Mouse (Mus musculus) ovary, postnatal 14 days (tissue): ENCODE data around the gene Anapc4.

Source experiments
- DNase-seq: peaks from one replicate; pipeline ENCODE4 v3.0.0; 2022; ENCODE audit warnings: low spot score

Gene Anapc4

DNA sequence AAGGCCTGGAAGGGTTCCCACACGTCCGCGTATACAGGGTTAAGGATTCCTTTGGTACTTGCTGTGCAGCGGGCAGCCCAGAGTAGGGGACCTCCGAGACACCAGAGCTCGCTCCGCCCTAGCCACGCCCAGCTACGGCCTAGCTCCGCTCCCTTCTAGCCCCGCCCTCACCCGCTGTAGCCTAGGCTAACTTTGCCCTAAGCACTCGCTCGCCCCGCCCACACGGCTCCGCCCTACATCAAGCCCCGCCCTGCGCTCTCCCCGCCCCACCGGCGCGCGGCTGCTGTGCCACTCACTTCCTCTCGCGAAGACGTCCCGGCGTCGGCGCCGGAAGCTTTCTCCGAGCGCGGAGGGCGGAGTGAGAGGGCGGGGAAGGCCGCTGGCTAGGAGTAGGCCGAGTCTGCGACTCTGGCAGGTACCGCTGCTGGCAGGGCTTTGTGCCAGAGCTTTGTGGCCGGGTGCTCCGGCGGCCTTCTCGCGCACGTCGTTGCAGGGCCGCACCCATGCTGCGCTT, at the start of gene Anapc4:
TSS of gene Anapc4 (plus strand) at position 252 of the 514 bp plus-strand sequence.
- DNase-seq = peak; percentile 100

DNA sequence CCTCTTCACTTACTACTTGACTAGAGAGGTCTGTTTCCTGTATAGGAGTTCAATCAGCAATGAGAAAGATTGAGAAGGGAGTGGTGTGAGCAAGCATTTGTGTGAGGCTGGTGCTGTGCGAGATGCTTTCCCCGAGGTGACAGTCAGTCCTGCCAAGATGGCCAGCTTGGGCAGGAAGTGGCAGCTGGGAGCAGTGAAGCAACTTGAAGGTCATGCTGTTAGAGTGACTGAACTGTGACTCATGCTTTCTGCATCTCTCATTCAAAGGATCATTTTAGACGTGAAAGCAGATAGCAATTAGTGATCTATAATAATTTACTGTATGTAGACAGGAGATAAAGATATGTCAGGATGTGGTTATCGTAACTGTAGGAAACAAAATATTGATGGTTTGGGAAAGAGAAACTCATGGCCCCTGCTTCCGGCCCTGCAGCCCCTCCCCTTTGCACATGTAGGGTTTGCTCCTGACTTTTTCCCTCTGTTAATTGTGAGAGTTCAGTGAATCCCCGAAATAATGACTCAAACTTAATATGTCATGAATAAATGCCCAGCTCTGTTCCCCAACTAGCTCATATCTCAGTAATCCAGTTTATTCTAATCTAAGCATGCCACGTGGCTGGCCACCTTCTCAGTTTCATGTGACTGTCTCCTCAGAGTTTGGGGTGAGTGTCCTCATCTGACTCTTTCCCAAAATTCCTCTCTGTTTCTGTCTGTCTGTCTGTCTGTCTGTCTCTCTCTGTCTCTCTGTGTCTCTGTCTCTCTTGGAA, 47.1 kb upstream of the Anapc4 start:
- DNase-seq = no peak

DNA sequence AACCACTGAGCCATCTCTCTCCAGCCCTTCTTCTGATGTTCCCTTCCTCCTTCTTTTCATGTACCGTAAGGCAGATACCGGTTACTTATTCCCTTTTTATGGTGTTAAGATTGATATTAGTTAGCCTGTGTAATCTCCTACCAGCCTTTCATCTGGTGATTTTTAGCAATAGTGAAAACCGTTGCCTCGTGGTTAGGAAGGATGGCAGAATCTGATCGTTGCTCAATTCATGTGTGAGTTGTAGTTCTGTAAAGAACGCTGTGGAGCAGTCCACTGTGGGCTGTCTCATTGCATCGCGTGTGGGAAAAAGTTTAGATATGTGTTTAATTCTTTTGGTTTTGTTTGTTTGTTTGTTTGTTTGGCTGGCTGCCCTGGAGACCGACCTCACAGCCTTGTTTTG, 40.6 kb upstream of the Anapc4 start:
- DNase-seq = no peak

DNA sequence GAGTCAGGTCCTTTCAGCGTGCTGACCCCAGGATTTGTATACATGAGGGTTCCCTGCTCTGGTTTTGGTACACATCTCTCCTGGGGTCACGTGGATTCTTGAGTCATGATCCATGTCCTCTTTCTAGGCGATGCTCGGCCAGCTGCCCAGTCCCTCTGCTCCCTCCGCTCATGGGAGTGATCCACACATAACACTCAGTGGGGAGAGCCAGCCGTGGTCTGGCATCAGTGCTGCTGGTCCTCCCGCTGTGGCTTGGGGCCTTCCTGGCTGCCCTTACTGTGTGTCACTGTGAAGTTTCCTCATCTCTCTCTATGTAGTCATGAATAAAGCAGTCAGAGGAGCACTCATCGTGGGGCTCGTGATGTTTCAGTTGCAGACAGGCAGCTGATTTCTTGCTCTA, 39.7 kb upstream of the Anapc4 start:
- no peak for DNase-seq

DNA sequence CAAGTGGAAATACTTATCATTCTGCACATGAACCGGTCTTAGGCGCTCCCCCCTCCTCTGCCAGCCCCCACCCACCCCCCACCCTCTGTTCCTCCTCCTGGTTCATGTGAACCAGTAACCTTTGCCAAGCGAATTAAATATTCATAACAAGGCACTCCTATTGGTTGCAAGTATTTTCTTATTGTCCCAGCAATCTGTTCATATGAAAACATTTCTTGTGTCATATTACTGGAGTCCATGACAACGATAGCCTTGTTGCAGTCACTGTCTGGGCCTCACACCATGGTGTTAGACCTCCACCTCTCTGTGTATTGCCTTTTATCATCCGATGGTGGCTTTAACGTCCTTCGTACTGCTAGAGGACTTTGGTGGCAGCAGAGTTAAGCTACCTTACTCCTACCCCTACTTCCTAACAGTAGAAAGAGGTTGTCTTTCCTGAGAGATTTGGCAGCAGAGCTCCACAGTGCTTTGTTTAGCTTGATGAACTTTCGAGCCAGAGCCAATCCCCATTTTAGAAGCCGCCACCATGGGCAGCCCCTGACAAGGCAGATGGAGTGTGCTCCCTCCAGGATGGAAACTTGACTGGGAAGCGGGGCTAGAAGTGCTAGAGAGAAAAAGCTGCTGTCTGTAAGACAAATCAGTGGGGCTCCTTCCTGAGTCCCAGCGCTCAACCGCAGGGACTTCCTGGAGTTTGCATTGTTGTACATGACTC, 34.4 kb upstream of the Anapc4 start:
- DNase-seq = no peak

DNA sequence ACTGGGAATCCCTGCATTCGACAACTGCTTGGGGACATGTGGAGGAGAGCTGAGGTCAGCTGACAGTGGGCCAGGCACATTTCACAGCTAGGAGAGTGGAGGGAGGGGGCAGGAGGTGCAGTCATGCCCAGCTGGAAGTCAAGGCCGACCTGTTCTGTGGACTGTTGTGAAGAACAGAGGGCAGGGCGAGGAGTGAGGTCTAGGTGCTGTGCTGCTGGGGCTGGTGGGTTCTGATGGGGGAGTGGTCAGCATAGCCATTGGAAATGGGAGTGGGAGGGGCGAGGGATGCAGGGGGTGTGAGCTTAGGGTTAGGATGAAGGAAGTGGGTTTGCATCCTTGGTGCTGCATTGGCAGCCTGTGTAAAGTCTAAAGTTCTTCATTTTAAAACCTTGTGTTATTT, 28.0 kb upstream of the Anapc4 start:
- no peak for DNase-seq

DNA sequence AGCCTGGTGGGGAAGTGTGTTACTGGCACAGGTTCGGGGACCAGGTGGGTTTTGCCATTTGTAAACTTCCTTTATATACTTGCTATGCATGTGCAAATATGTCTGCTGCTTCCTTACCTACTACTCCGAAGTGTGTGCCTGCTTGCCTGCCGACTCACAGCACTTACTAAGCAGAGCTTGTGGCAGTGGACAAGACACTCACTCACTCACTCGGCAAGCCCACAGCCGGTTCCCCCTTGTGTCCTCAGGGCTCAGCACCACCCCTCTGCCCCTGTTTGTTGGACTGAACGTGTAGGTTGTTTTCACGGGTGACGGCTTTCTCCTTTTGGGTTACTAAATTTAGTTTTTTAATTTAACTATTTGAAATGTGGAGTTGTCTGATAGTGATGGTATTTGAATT, 27.5 kb upstream of the Anapc4 start:
- DNase-seq = no peak

DNA sequence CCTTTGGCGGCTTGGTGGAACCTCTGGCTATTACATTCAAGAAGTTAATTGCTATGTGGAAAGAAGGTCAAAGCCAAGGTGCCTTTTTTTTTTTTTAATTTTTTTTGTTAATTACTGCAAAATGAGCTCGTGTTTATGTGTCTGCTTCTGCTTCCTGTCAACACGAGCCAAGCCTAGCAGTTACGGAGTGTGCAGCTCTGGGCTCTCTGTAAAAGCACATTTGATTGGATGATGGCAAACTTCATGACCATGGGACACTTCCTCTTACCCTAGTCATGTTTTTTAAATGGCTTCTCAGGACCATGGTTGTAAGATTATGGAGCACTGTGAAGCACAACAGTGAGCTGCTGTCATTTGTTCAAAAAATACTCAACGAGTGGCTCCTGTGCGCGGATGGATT, 26.8 kb upstream of the Anapc4 start:
- no peak for DNase-seq

DNA sequence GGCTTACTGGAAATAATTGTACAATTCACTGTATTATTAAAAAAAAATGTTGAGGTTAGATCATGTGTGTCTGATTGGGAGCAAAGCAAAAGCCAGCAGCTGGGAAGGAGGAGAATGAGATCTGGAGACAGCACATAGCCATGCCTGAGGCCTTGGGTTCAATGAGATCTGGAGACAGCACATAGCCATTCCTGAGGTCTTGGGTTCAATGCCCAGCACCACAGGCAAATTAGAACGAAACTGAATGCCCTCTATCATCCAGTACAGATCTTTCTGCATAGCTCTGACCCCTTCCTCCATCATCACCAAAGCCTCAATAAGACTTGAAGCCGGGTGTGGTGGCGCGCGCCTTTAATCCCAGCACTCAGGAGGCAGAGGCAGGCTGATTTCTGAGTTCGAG, 23.4 kb upstream of the Anapc4 start:
- no peak for DNase-seq

DNA sequence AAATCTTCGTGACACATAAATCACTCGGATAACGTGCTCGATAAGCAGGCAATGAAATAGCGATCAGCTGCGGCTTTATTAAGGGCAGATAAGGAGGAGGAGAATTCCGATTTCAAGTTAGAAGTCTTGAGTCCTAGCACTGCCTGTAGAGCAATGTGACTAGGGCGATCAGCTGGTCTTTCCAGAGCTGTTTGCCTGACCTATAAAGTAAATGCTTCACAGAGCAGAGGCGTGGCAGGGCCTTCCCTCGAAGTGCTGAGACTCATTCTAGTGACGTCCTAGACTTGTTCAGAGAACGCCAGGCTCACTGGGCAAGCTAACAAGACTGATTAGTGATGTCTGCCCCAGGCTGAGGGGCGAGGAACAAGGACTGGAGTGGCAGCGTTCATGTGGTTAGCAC, 22.8 kb upstream of the Anapc4 start:
- no peak for DNase-seq

DNA sequence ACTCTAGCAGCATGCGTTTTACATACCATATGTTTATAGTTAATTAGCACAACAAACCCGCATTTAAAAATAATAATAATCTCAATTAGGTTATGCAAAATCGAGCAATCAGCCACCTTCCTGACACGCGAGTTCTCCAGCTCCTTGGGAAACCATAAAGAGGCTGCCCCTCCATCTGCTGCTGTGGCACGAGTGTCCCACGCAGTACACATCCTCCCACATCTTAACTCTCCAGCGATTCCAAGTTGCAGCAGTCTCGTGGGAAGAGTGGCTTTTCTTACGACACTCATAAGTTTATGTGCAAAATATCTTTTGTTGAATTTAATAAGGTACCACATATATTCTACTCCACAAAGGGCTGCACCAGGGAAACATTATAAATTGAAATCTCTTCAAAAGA, 21.4 kb upstream of the Anapc4 start:
- no peak for DNase-seq

DNA sequence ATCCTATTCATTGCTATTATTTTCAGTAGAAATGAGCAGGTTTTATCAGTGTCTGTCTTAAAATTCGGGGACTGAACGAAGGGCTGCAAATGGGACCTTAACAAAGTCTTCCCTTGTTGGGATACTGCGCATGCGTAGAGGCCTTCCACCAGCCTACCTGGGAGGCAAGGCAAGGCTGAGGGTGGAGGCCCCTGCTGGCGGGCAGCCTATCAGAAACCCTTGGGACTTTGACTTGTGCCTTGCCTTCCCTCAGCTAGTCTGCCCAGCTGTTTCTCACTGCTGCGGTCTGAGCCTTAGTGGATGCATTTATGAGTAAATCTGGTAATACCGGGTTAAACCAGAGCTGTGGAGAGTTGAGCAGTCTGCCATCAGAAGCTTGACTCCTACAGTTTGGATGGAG, 20.5 kb upstream of the Anapc4 start:
- DNase-seq = no peak

DNA sequence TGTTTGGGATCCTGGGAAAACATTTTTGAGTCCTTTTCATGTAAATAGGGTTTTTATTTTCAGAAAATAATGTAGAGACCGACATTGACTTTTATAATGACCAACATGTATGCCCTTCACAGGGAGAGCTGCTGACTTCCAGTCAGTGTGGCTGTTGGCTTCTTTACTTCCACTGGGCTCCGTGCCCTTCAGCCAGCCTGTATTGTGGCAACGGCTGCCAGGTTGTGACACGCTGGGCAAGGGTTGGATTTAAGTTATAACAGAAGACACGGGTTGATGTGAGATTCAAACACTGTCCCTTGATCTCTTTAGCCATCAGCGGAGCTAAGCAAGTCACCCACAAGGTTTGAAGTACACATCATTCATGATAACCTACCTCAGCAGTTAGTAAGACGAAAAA, 15.1 kb upstream of the Anapc4 start:
- DNase-seq = no peak

DNA sequence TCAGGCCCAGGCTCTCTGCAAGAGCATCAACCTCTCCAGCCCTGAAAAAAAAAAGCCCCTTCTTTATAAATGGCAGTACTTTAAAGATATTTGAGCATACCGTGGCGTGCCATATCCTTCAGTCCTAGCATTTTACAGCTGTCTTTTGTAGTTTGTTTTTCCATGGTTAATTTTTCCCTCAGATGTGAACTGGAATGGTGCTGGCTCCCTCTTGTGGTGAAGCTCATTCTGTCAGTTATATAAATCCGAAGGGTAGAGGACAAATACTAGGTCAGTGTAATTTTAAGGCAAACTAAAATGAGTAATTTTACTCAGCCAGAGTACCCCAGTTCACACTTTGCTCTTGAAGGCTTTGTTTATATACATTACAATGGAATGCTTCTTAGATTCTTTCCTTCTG, 12.1 kb upstream of the Anapc4 start:
- DNase-seq = peak; percentile 23

DNA sequence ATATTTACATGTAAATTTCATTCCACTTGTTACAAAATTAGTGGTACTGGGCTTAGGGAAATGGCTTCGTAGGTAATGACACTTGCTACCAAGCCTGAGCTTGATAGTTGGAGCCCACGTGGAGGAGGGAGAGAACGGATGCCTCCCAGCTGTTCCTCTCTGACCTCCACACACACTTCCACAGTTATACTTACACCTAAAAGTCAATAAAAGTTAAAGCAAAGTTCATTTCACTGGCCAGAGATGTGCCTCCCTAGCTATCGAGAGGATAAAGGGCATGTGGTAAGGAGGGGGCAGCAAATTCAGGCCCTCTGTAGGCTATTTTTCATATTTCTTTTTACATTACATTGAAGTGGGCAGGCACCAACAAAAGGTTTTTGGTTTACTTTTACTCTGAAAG, 5.9 kb upstream of the Anapc4 start:
- no peak for DNase-seq

DNA sequence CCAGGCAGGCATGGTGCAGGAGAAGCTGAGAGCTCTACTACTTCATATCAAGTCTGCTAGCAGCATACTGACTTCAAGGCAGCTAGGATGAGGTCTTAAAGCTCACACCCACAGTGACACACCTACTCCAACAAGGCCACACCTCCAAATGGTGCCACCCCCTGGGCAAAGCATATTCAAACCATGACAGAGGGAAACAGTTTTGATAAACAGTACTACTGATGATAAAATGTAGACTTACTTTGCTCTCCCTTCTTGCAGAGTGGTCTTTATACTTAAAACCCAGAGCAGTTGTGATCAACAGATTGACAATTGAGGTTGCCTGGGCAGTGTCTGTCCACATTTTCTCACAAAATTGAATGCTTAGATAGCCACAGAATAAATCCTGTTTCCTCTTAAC, 807 bp upstream of the Anapc4 start:
- DNase-seq = peak; percentile 6

DNA sequence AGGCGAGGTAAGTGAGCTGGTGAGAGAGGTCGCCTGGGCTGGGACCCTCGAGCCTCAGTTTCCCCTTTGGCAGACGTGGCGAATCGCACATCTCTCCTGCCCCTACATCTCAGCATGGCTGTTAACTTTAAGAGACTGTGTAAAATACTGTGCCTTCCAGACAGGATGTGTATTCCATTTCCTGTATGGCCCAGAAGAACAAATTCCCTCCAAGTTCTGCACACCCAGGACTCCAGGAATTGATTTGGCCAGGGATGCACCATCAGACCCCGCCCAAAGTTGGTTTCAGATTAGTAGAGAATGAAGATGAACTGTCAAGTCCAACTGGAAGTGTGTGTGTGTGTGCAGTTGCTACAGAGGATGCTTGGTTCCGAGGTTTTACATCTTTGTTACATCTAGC, 574 bp downstream of the Anapc4 start:
- DNase-seq = no peak

DNA sequence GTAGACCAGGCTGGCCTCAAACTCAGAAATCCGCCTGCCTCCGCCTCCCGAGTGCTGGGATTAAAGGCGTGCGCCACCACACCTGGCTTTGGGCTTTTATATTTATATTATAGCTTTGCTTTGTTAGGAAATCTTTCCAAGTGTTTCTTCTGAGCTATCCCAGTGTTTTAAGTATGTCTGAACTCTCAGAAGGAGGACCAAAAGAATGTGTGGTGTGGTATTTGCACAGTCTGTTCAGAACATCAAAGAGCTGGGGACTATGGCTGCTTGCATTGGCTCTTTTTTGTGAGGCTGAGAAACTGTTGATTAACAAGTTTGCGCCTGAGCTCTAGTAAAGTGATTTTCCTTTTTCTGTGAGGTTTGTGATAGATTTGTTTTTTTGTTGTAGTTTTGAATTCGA, 10.5 kb downstream of the Anapc4 start:
- no peak for DNase-seq

DNA sequence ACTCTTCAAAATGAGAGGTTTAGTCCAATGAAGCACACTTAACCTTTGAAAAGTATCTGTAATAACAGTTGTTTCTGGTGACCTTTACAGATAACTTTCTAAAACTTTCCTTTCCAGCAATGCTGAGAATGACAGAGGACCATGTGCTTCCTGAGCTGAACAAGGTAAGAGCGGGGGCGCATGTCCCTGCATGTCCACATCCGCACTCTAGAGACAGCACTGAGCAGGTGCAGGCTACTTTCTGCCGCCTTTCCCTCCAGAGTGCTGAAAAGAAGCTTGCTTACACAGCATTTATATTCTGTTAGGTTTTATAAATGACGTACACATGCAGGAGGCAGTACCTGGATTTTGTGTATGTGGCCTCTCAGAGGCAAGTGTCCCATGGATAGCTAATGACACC, 21.9 kb downstream of the Anapc4 start:
- DNase-seq = no peak

DNA sequence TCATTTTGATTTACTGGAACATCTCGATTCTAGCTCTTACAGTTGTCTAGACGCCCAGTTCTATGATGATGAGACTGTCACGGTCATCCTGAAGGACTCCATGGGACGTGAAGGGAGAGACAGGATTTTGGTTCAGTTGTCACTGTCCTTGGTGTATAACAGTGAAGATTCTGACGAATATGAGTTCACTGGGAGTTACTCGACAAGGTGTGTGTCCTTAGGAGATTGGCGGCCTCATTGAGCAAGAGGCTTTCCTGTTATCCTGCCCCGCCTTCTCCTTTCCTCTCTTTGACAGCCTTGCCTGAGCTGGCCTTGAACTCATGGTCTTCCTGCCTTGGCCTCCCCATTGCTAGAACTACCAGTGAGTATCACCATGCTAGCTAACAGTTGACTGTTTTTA, 30.6 kb downstream of the Anapc4 start:
- no peak for DNase-seq

DNA sequence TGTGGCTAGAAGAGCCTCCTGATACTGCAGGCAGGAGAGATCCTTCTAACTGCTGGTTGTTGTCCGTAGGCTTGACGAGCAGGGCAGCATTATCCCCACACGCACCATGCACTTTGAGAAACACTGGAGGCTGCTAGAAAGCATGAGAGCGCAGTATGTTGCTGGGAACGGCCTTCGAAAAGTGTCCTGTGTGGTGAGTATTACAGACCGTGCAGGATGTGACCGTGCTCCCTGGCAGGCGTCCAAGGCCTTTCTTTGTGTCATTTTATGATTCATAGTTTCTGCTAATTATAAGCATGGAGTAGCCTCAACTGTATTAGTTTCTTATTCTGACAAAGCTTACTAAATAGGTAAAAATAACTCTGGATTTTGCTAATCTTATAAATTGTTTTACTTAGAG, 32.0 kb downstream of the Anapc4 start:
- DNase-seq = peak; percentile 13

DNA sequence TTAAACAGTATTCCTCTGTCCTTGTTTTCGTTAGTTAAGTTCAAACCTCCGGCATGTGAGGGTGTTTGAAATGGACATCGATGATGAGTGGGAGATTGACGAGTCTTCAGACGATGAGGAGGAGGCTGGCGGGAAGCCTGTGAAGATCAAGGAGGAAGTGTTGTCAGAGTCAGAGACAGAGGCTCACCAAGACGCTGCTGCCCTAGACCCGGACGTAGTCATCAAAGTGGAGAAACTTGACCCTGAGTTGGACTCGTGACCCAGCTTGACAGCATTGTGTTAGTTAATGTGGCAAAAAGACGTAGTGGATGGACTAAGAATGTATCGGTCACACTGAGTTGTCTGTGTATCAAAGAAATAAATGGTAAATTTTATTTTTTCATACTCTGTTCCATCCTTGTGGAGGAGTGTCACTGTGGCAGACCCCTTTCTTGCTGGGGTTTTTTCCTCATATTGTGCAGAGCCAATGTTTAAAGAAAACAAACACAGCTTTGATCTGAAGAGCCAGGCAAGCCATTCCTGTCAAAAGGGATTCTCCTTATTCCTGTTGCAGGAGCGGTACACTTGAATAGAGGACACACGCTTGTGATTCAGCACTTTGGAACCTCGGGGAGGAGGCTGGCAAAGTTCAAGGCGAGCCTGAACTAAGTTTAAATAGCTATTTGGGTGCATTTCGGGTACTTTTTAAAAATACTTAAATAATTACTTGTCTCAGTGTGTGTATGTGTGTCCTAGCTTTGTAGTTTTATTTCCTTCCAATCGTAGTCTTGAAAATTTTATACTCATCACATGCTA, 32.7 kb downstream of the Anapc4 start:
- no peak for DNase-seq
